Mouse (Mus musculus): ENCODE data around the gene Cnga1. TPM values are rescaled to one million over a fixed set of nuclear protein-coding genes. Genes with fewer than 3 reads are reported as not detected.
A peak's percentile ranks its signal among the peaks of the same experiment; 100 is the strongest.

The Cnga1 gene
- total RNA-seq (2015): 0.07 TPM in 1 of 2 replicates, not detected in the other
- 0.18 and 0.61 TPM in 2 replicates for total RNA-seq (2017)

DNA sequence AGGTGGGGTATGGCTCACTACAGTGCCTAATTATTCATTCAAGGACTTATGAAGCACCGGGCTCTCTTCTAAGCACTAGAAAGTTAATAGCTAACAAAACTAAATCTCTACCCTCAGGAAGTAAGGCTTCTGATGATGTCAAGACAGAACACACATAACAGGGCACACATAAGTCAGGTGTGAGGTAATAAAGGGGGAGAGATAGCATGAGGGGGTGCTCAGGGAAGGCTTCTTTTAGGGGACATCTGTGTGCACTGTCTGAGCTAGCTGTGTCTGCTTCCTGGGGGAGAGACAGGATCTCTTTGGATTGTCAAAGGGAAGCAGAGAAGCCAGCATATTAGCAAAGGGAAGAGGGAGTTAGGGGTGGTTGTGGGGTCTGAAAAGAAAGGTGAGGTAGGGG lies at the start of gene Cnga1:
Gene Cnga1, minus strand, starts transcription at position 101 of the 400 bp plus-strand sequence.
- no peak for ATAC-seq (ENCODE audit: poor library complexity, severe bottlenecking)

DNA sequence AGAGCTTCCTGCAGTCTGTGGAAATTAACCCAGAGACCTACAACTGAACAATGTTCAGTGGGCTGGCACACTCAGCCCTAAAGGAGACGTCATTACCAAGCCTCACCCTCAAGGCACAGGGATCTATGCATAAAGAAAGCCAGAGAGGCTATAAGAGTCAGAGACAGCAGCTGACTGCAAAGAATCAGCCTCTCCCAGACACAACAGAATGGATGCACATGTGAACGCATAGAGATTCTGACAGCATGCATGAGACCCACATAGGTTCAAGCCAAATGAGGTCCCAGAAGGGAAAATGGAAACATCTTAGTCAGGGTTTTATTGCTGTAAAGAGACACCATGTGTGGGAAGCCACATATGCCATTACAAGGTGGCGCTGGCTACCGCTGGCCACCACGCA lies 46.4 kb upstream of the Cnga1 start:
- ATAC-seq (ENCODE audit: poor library complexity, severe bottlenecking): no peak

DNA sequence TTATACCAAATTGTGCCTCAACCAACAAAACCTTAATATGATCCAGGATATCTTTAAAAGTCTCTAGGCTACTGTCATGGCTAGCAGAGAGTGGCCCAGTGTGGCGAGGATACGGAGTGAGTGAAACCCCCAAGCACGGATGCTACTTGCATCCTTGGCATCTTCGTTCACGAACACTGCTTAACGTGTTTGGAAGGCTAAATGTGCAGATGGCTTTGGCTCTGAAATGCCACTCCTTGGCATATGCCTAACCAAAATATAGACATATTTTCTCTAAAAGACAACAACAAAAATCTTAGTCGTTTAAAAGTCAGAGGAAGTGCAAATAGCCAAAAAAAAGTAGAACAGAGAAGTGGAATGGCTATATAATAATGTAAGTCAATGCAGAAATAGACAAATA lies 45.5 kb upstream of the Cnga1 start:
- ATAC-seq (ENCODE audit: poor library complexity, severe bottlenecking): no peak

DNA sequence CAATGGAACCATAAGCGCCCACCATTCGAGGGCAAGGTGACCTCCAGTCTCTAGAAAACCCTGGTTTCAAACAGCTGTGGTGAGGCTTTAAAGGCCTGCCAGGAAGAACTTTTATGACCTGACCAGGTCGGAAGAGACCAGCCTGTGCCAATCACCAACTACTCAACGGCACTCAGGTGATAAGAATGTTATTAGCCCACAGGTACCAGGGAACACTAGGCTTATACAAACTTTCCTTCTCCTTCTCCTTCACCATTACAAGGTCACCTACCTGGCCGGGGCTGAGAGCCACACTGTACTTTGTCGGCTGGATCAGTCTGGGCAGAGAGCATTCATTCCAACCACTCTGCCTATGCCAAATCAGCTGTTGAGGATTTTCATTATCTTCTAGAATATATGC lies 37.4 kb upstream of the Cnga1 start:
- no peak for ATAC-seq (ENCODE audit: poor library complexity, severe bottlenecking)

DNA sequence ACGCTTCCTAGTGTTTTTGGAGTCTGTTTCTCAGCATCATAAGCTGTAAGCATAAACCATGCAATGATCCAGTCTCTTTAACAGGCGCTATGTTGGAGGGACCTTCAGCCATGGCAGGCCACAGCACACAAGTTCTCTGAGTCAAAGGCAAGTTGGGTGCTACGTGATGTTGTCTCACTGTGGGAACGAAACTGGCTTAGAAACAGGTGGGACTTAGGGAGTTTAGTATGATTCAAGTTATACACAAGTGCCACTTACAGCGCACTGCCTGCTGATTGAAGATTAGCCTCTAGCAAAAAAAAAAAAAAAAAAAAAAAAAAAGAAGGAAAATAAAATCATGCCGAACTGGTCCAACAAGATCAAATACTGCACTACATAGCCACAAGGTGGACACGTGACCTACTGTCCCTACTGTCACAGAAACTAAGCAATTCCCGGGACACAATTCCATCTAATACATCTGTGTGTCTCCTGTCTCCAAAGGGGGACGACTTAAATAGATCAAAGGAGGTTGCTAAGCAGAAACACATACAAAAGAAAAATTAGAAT lies 31.0 kb upstream of the Cnga1 start:
- no peak for ATAC-seq (ENCODE audit: poor library complexity, severe bottlenecking)

DNA sequence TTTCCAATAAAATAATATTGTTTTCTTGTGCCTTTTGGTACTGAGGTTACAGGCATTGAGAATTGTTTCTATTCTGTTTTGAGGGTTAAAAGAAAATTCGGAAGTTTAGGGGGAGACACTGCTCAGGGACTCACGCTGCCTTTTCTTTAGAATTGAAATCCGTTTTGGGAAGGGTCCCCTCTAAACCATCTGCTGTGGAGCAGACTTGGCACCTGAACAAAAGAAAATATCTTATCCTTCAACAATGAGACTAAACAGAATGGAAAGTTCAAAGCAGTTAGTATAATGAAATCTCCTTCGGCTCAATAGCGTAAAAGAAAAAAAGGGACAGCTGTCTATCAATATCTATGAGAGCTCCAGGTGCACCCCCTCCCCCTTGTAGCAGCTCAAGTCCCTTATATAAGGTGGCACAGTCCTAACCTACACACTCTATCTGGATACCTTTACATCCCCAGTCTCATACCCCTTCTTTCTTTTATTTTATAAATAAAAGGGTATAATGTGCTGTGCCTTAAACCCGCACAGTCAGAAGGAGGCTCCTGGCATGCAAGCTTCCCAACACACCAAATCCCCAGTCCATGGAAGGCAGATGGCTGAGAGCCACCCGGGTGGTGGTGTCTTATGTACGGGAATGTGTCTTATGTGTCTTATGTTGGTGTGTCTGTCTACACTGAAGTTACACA lies 27.1 kb upstream of the Cnga1 start:
- ATAC-seq (ENCODE audit: poor library complexity, severe bottlenecking): no peak

DNA sequence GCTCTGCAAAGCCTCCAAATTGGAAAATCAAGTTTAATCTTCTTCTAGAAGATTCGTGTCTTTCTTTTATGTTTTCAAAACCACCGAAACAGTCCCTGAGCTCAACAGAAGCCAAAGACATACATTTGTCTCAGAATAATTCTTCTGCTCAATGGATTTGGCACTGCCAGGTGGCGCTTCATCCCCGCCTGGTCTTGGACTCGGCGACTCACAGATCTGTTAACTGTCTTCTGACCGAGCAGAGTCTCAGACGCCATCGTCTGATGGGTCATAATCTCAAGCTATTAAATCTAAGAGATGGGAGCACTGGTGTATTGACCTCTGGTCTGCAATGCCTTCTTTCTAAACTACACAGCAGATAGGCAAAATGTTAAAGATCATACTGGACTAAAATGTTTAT lies 24.3 kb upstream of the Cnga1 start:
- no peak for ATAC-seq (ENCODE audit: poor library complexity, severe bottlenecking)

DNA sequence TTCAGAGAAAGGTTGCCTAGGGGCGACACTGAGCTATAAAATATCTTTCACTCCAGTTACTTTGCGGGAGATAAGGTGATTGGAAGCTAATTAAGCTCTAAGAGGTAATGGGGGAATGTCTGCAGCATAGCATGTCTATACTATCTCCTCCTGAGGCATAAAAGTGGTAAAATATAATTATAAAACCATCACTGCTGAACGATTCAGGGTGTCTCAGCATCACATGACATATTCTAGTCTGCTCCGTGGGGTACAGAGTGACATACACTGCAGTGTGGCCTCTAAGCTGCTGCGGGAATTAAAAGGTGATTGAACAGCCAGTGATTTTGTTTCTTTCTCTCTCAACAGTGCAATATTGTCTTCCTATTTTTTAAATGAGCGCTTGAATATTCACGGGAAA lies 22.4 kb upstream of the Cnga1 start:
- ATAC-seq (ENCODE audit: poor library complexity, severe bottlenecking): no peak

DNA sequence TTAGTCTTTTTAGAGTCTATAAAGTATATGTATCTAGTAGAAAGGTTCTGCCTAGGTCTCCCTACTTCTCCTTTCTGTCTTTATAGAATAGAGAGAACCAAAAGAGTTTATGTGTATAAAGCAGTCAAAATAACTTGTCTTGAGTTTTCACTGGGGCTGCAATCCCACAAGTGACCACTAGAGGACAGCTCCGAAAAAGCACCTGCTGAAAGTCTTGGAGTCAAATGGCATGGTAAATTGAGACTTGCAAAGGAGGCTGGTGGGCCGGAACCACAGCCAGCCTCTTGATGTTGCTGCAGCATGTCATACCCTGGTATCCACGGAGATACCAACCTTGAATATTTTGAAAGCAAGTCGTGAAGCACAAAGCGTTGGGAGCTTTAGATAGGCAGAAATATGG lies 21.2 kb upstream of the Cnga1 start:
- peak; percentile 68 for ATAC-seq (ENCODE audit: poor library complexity, severe bottlenecking)

DNA sequence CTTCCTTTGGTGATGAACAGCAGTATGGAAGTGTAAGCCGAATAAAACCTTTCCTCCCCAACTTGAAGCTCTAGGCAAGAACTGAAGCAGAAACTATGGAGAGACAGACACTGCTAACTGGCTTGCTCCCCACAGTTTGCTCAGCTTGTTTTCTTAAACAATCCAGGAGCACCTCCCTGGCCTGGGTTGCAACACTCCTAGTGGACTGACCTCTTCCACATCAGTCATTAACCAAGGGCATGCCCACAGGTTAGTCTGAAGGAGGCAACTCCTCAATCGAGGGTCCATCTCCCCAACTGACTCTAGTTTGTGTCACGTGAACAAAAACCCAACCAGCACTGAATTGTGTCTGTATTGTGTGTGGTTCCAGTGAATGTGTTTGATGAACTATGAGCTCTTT lies 20.8 kb upstream of the Cnga1 start:
- ATAC-seq (ENCODE audit: poor library complexity, severe bottlenecking): no peak

DNA sequence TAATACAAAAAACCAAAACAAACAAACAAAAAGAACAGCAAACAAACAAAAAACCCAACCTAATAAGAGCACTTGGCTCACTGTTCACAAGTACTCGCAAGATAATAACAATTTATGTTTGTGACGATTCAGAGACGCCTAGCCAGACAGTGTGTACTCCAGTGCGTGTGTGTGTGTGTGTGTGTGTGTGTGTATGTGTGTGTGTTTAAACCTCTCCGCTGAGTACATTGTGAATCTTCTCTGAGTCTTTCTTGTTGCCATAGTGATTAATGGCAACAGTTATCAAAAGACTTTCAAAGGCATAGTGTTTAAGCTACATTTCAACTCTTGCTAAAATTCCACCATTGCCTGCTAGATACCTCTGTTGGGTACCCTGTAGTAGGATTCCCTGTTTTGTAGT lies 20.1 kb upstream of the Cnga1 start:
- ATAC-seq (ENCODE audit: poor library complexity, severe bottlenecking): no peak

DNA sequence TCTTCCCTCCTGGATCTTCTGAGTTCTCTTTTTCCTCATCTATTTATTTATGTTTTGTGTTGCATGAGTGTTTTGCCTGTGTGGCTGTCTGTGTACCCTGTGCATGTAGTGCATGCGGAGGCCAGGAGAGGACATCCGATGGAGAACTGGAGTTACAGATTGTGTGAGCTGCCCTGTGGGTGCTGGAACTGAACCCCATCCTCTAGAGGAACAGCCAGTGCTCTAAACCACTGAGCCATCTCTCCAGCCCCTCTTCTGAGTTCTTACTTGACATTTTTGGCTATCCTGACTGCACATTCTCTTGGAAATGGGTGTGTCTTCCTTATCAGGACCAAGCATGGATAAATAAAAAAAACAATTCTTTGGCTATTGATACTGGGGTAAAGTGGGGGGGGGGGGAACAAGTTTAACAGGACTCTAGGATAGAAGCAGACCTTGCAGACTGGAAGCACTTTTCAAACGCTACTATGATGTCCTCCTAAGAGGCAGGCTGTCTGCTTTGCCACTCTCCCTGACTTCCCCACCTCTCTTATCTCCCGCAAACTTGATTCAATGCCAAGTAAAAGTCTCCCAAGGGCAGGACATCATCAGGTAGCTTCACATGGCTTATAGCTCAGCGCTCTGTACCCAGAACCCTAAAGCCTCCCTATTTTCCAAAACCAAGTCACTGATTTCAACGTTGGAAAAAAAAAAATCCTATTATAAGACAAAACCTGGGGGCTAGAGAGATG lies 17.1 kb upstream of the Cnga1 start:
- no peak for ATAC-seq (ENCODE audit: poor library complexity, severe bottlenecking)

DNA sequence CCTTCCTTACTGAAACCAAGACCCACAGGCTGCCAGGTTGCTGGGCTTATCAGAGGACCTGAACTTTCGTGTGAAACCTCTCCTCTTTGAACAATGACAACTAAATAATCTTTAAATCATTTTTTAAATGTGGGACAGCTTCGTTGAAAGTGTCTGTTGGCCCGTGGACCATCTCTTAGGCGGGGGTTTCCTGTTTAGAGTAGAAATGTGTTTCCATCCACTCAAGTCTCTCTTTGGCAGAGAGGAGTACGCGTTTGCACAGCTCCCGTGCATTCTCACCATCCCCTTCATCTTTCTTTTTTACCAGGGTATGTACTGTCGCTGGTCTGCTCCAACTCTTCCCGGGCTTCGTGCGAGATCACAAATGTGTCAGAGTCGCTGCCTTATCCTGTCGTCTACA lies 14.3 kb upstream of the Cnga1 start:
- no peak for ATAC-seq (ENCODE audit: poor library complexity, severe bottlenecking)

DNA sequence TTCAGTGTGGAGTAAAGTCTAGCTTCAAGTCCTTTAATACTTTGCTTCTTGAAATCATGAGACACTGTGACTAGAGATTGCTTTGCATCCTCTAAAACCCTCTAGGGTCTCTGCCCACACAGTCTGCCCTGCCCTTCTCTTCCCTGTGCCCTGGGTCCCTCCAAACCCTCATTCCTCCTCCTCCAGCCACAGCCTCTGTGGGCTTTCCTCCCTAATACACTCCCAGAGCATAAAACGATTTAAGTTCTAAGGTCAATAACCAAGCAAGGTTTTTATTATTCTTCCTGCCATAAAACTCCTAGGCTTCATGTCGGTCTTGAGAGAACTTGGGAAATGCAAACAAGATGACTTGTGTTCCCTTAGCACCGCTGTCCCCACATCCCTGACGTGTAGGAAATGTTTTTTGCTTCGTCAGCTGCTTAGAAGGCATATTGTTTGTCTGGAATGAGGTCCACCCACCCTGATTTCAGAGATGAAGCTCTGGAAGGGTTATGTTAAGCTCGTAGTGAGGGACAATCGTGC lies 12.3 kb upstream of the Cnga1 start:
- ATAC-seq (ENCODE audit: poor library complexity, severe bottlenecking): no peak

DNA sequence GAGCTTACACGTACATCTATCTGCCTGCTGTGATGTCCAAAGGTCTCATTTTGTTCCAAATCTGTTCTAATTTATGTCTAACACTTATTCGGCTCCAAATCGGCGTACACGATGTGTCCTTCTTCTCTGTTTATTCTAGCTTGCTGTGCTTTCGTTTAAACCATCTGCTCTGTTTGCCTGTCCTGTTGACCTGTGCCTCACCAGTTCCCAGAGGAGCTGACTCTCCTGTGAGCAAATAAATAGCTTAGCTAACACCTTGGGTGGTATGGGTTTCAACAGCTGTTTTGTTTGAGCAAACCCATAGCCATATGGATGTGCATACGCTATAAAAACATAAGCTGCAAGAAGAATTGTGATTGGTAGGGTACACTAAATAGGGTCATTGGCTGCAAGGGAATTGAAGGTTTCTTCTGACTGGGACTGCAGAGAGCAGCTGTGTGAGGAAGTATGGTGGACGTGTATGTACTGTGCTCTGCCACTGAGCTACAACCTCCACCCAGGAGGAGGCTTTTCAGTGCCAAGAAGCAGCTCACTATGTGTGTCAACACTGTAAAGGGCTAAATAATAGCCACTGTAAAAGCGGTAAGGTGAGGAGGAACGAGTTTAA lies 9.1 kb upstream of the Cnga1 start:
- ATAC-seq (ENCODE audit: poor library complexity, severe bottlenecking): no peak

DNA sequence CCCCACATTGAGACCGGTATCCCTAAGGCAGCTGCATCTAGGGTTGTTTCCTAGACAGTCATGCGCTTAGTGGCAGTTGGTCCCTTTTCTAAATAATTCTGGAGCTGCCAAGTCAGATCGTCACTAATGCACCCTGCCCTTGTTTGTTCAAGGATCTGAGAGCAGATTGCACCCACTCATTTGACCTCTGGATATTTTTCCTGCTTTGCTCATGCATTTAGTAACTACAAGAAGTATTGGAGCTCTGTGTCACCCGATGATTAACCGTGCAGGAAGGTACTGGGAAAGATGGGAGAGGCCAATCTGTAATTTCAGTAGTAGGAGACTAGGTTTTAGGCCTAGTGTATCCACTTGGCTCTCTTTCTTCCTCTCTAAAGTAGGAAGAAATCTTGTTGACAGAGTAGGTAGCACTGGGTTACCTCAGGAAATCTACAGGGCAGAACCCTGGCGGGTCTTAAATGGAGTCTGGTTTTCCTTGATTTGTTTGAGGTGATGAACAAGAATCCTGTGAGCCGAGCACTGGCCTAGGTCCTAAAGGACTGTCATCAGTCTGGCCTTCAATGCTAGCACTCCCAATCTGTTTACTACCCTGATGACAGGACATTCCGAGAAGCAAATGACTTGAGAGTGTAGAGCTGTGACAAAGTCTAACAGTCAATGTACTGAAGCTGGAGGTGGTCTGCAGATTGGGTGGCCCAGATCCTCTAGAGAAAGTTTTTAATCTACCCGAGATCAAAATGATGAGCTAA lies 5.1 kb upstream of the Cnga1 start:
- ATAC-seq (ENCODE audit: poor library complexity, severe bottlenecking): no peak

DNA sequence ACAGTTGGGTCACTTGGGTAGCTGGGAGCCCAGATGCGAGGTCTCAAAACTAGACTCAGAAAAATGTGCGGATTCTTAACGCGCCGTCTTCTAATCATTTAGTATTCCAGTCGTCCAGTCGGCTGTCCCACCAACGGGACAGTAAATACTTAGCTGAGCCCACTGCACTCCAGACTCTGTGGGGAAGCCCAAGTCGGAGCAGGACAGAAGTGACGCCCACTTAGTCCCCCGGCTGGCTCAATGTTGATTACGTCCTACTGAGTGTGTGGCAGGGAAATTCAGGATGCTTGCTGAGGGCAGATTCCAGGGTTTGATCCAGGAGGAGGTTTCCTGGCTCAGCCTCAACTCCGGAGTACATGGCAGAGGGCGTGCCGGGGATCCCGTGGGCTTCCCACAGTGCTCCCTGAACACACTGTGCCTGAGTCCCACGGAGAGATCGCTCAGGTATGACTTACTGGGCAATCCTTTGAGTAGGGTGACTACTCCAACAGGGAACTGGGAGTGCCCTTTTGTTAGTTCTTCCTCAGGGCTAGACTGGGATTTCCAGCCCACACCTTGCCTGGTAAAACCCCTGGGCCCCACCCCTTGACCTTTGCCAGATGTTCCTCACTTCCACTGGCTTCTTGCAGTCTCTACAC lies 4.0 kb upstream of the Cnga1 start:
- ATAC-seq (ENCODE audit: poor library complexity, severe bottlenecking): peak; percentile 28

DNA sequence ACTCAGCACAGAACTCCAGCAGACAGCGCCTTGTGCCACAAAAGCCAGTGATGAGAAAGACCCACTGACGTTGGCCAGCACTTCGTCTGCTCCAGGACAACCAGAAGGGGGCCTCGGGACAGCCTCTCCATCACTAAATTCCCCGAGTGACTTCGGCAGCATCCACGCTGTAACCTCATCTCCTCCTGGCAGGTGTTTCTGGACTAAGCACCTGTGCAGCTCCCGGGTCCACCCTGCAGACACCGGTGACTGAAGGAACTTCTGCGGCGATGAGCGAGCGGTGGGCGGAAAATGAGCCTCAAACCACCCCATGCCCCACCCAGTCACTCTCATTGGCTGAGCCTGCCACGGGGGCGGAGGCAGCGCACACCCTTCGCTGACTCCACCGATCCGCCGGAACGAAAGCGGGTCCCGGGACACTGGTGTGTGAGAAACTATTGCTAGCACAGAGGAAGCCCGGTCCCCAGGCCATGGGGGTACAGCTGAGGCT lies 3.4 kb upstream of the Cnga1 start, which contains the start of gene Nipal1:
Gene Nipal1, plus strand, starts transcription at position 378 of the 490 bp plus-strand sequence.
- ATAC-seq (ENCODE audit: poor library complexity, severe bottlenecking): peak; percentile 96

DNA sequence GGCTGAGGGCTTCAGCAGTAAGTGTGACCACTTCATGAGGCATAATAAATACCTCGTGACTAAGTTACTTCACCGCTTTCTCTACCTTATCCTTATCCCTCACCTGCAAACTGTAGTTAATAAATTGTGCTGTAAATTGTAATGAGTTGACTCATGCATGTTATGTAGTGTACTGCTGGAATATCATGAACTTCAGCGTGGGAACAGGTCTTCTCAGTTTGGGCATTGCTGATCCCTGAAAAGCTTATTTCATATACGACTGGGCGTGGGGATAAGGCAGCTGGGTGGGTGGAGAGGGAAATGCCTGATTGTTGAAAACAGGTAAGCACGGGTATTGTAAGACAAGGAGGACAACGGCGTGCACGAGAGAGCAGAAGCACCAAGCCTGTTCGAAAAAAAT lies 2.9 kb upstream of the Cnga1 start:
- no peak for ATAC-seq (ENCODE audit: poor library complexity, severe bottlenecking)

DNA sequence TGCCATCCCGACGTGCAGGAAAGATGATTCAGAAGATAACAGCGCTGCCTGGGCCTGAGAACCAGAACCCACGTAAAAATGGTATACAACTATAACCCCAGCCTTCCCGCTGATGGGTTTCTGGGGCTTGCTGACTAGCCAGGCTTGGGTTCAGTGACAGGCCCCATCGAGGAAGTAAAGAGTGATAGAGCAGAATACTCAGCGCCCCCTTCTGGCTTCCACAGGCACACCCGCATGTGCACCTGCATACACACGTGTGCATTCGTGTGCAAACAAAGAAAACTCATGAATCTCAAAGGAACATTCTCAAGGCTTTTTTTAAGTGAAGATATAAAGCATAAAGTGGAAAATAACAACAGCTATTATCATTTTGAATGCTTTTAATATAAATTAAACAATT lies 2.1 kb upstream of the Cnga1 start:
- ATAC-seq (ENCODE audit: poor library complexity, severe bottlenecking): no peak

Measured in megakaryocyte, adult 5-6 weeks (primary cell).